Mouse (Mus musculus) c-Kit-negative CD71-positive TER-119-positive erythroid progenitor cells, embryonic 14.5 days (primary cell): Measurements from ENCODE around the gene Clec4b1.
"Not testable (repeated sequence)": the region's sequence is repeated elsewhere in the genome, so short reads cannot be mapped to it uniquely, and the experiment has no call there.

Source experiments
- DNase-seq: peaks from one replicate; pipeline ENCODE4 v3.0.0-alpha.2; 2013; ENCODE audit warnings: low read depth, low spot score

Clec4b1 gene

DNA sequence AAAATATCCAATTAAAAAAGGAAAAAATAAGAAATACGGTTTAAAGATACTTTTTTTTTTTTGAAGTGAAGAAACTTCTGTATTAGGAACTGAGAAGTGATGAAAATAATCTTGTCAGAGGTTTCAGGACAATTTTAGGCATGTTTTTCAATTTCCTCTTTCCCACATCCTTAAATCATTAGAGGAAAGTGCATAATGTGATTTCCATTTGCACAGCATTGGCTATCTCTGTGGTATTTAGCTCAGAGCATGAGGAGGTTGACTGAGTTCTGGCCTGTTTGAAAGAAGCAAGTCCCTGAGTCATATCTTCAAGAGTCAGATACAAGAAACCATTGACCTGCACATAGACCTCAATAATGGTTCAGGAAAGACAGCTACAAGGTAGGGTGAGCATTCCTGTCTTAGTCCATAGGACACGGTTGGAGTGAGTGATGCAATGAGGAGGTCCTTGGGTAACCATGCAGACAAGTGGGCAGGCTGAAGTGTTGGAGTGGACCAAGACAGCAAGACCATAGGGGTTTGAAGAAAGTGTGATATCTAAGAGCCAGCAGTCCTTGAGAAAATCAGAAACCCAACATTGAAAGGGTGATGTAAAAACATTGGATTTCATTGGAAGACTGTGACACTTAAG lies at the start of gene Clec4b1:
Gene Clec4b1, plus strand, starts transcription at position 221 of the 631 bp plus-strand sequence.
- no peak for DNase-seq

DNA sequence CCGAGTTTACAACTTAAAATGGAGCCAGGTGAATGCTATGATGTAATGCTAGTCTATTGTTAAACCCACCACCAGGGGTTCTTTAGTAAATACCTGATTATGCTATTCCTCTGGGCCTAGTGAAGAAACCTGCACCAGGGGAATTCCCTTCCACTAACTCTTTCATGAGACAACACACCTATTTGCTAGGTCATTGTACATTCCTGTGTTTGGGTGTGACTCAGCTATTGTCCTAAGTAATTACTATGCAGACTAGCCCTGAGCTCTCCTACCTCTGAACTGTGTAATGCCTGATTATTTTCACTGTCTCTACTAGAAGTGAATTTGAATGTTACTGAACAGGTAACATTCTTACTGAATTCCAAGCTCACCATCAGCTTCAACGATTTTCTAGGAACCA lies 45.1 kb upstream of the Clec4b1 start:
- DNase-seq = not testable (repeated sequence)

DNA sequence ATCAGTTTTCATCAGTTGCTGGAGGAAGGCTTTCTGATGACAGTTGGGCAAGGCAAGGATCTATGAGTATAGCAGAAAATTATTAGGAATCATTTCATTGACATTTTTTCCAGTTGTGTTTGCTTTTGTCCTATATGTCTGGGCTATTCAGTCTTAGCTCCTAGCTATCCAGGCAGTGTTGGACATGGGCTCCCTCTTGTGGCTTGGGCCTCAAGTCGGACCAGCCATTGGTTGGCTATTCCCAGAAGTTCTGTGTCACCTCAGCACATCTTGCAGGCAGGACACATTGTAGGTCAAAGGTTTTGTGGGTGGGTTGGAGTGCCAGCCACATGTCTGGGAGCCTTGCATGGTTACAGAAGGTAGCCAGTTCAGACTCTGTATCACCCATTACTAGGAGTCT lies 44.2 kb upstream of the Clec4b1 start:
- no peak for DNase-seq

DNA sequence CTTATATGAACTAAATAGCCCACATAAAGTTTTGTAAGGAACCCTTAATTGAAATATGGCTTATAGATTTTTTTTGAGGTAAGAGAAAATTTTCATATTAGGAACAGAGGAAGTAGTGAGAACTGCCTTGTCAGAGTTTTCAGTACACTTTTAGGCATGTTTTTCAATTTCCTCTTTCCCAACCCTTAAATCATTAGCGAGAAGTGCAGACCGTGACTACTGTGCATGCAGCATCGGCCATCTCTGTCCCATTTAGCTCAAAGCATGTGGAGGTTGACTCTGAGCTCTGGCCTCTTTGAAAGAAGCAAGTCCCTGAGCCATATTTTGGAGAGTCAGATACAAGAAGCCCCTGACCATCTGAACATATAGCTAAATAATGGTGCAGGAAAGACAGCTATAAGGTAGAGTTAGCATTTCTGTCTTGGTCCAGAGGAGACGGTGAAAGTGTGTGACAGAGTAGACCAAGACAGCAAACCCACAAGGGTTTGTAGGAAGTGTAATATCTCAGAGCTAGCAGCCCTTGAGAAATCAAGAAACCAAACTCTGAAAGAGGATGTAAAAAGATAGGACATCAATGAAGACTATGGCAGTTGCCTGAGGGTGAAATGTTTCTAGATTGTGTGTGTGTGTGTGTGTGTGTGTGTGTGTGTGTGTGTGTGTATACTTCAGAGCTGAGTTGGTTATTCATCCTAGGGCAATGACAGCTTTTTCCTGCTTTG lies 45.5 kb downstream of the Clec4b1 start:
- no peak for DNase-seq

DNA sequence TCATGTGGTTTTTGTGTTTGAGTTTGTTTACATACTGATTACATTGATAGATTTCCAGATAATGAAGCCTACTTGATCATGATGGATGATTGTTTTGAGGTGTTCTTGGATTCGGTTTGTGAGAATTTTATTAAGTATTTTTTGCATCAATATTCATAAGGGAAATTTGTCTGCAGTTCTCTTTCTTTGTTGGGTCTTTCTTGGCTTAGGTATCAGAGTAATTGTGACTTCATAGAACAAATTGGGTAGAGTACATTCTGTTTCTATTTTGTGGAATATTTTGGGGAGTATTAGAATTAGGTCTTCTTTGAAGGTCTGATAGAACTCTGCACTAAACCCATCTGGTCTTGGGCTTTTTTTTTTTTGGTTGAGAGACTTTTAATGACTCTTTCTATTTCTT lies 56.4 kb downstream of the Clec4b1 start, which contains the start of gene Clec4a2:
Gene Clec4a2, plus strand, starts transcription at position 301 of the 400 bp plus-strand sequence.
- DNase-seq = not testable (repeated sequence)
